Mouse (Mus musculus): ENCODE results near the gene Cops7a. TPM values are rescaled to one million over a fixed set of nuclear protein-coding genes. Genes with fewer than 3 reads are reported as not detected.
A peak's percentile ranks its signal among the peaks of the same experiment; 100 is the strongest.

Cops7a gene
- total RNA-seq, 2 experiments from 2014 or later, result 108 to 115 TPM

DNA sequence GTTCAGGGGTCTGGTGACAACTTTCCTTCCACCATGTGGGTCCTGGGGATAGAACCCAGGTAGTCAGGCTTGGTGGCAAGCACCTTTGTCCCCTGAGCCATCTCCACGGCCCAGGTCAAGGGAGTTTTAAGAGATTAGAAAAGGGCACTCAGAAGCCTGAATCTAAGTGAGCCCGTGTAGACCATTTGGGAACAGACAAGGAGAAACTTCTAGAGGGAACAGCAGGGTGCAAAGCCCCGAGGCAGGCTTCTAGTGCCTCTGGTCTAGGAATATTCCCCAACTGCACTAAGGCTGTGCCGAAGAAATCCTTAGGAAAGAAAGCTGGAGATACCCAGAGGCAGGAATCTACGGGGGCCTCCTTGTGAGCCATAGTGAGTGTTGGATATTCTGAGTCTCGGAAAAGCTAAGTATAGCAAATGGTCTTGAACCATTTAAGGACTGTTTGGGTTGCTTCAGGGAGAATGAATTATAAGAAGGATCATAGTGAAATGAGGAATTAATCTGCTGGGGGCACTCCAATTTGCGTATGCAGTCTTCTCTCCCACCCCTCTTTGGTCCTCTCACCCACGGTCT lies 30.6 kb upstream of the Cops7a start:
- intact Hi-C loops (cut with DNase I), result no loop called here
- H3K27ac ChIP-seq, result no peak overlapping the region
- no peak for TF ChIP-seq CTCF (IDR thresholded peaks at IDR 0.05)
- H3K4me3 ChIP-seq, result no peak overlapping the region
- no peak for DNase-seq

DNA sequence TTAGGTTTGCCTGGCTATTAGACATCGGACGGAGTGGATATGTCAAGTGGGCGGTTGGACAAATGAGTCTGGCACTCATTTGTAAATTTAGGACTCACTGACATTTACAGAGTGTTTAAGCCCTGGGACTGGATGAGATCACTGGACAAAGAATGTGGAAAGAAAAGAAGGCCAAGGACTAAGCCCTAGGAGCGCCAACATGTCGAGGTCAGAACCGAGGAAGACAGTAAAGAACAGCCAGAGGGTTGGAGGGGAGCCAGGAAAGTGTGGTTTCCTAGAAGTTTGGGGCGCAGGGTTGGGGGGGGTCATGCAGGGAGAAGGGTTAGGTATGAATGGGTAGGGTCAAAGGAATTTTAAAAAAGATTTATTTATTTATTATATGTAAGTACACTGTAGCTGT lies 29.9 kb upstream of the Cops7a start:
- no peak for DNase-seq
- H3K4me3 ChIP-seq, result no peak overlapping the region
- TF ChIP-seq CTCF (IDR thresholded peaks at IDR 0.05), result no peak
- H3K27ac ChIP-seq, result no peak overlapping the region
- intact Hi-C loops (cut with DNase I), result no loop called here

DNA sequence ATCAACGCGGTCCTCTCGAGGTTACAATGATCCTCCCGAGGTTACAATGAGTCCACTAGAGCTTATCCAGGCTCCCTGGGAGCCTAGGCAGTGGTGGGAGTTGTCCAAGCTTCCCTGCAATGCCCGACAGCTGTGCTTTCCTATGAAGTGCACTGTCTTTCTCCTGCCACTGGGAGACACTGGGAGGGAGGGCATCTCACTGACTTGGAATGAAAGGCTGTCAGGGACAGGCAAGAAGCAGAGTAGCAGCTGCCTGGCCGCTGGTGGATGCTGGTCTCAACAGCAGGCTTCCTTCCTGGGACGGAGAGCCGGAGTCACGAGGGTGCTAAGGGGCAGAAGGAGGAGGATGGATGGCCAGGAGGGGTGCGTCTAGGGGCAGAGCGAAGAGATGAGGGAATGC lies 28.5 kb upstream of the Cops7a start:
- DNase-seq, result no peak
- Histone ChIP-seq H3K4me3 (no peak overlapping the region), H3K27ac (no peak overlapping the region)
- TF ChIP-seq CTCF (IDR thresholded peaks at IDR 0.05), result no peak
- intact Hi-C loops (cut with DNase I), result no loop called here

DNA sequence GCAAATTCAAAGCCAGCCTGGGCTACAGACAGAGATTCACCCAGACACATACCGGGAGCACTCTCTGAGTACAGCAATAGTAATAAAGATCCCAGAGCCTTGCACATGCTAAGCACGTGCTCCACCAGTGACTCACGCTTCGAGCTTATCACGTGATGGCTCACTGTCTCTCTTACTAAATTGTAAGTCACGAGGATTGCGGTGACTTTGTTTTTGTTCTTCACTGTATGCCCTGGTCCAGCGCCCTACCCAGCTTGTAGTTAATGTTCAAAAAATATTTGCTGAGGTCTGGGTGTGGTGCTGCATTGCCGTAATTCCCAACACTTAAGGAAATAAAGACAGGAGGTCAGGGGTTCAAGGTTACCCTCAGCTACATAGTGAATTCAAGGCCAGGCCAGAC lies 28.0 kb upstream of the Cops7a start:
- Histone ChIP-seq H3K4me3 (no peak overlapping the region), H3K27ac (no peak overlapping the region)
- TF ChIP-seq CTCF (IDR thresholded peaks at IDR 0.05), result no peak
- no peak for DNase-seq
- intact Hi-C loops (cut with DNase I), result no loop called here

DNA sequence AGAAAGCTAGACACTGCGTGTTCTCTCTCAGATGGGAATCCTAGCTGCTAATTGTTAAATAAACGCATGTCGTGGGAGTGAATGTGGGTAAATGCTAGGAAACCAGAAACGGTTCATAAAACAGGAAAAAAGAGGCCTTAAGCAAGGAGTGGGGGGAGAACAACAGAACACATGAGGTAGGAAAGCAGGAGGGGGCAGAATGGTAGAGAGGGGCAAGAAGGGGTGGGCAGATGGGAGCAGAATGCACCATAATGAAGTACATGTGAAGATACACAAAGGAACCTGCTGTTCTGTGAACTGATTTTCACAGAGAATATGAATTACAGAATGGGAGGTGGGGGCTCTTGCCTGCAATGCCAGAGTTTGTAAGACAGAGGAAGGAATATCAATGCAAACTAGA lies 26.9 kb upstream of the Cops7a start:
- no peak overlapping the region for H3K27ac ChIP-seq
- no peak for TF ChIP-seq CTCF (IDR thresholded peaks at IDR 0.05)
- no peak overlapping the region for H3K4me3 ChIP-seq
- no peak for DNase-seq
- intact Hi-C loops (cut with DNase I), result no loop called here

DNA sequence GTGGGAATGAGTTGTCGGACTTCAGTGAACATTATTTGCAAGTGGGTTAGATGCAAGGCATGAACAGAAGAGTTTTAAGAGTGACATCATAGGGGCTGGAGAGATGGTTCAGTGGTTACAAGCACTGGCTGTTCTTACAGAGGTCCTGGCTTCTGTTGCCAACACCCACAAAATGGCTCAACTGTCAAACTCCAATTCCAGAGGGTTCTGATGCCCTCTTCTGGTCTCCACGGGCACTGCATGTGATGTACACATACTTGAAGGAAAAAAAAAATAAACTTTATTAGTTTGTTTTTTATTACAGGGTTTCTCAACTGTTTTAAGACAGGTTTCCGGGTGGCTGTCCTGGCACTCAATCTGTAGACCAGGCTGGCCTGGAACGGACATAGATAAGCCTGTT lies 2.4 kb upstream of the Cops7a start:
- Histone ChIP-seq H3K27ac (no peak overlapping the region), H3K4me3 (no peak overlapping the region)
- TF ChIP-seq CTCF (IDR thresholded peaks at IDR 0.05), result peak; percentile 77
- peak; percentile 64 for DNase-seq
- intact Hi-C loops (cut with DNase I), result loop anchor here (10.0 kb wide), 1 partner anchor 113 kb away; the partner anchor contains the start of gene P3h3

DNA sequence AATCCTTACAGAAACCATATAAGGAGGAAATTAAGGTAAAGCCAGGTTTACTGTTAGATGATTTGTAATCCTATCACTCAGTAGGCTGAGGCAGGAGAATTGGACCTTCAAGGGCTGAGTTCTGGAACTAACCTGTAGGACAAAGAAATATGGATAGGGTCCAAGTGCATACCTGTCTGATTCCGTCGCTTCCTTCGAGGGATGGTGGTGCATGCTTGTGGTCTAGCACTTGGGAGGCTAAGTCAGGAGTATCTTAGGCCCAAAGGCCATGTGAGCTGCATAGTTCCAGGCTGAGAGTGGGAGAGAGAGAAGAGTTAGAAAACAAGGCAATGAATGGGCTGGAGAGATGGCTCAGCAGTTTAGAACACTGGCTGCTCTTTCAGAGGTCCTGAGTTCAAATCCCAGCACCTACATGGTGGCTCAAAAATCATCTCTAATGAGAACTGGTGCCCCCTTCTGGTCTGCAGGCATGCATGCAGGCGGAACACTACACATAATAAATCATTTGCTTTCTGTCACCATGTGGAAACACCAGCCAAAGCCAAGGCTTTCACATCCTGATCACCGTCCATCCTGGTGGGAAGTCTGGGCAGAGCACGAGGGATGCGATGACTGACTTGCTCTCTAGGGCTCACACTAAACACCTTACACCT lies 1.3 kb upstream of the Cops7a start:
- no peak overlapping the region; the same call in 1 of the 2 replicates for H3K4me3 ChIP-seq
- intact Hi-C loops (cut with DNase I), result loop anchor here (10.0 kb wide), 1 partner anchor 112 kb away; the partner anchor contains the start of gene P3h3
- TF ChIP-seq CTCF (IDR thresholded peaks at IDR 0.05), result peak; percentile 52
- no peak for DNase-seq
- peak overlapping the region; percentile 94; the same call in 1 of the 2 replicates for H3K27ac ChIP-seq

DNA sequence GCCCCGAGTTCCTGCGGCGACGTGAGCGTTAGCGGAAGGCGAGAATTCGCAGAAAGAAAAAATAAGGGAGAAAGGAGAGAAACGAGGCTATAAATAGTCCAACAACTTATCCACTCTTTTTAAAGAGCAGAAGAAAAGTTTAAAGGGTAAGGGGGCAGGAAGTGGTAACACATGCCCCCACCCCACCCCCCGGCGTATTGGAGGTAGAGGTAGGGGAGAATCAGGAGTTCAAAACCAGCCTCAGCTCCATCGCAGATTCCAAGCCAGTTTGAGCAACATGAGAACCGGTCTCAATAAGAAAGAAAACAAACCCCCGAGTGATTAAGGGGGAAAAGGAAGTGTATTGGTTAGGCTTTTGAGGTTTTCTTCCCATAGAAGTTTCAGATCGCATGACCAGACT lies 409 bp upstream of the Cops7a start:
- intact Hi-C loops (cut with DNase I), result loop anchor here (1.0 to 10.0 kb wide), 6 partner anchors 35 to 136 kb away; partner anchors contain the start of genes Cdca3, Ing4, P3h3 and Usp5
- no peak for DNase-seq
- TF ChIP-seq CTCF (IDR thresholded peaks at IDR 0.05), result no peak
- Histone ChIP-seq H3K27ac (peak overlapping the region; percentile 94), H3K4me3 (peak overlapping the region; percentile 92)

DNA sequence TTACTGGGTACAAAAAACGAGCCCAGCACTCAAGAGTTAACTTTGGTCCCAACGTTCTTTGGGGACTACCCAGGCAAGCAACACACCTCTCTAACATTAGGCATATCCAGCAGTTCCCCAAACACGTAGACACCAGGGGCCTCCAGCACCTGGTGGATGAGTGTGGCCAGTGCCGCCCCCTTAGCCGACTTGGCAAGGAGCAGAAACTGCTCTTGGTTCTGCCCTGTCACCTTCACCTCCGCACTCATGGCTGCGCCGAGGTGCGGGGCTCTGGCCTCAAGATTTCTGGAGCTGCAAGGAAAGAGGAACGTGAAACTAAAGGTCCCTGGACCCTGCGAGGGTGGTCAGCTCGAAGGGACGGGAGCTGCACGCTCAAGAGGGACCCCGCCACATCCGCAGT lies 700 bp downstream of the Cops7a start:
- no peak for DNase-seq
- intact Hi-C loops (cut with DNase I), result loop anchor here (1.0 to 10.0 kb wide), 6 partner anchors 34 to 135 kb away; partner anchors contain the start of genes Cdca3, Ing4, P3h3 and Usp5
- Histone ChIP-seq H3K27ac (peak overlapping the region; percentile 94), H3K4me3 (peak overlapping the region; percentile 92)
- no peak for TF ChIP-seq CTCF (IDR thresholded peaks at IDR 0.05)

DNA sequence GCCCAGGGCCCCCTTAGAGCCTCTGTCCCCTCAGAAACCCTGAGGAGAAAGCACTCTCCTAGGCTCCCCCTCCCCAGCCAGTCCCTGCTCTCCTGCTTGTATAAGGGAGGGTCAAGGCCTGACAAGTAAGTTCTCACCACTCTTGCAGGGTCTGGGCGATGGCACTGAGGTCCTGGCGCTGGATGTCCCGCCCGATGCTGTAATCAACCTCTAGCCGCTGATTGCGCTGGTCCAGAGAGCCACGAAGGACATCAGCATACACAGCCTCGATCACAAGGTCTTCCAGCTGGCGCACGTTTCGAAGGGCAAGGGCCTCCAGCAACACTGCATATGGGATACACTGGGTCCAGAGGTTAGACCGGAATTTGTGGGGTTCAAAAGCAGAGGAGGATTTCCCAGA lies 4.3 kb downstream of the Cops7a start:
- DNase-seq, result no peak
- H3K27ac ChIP-seq, result no peak overlapping the region
- TF ChIP-seq CTCF (IDR thresholded peaks at IDR 0.05), result no peak
- intact Hi-C loops (cut with DNase I), result loop anchor here (10.0 kb wide), 1 partner anchor 106 kb away; the partner anchor contains the start of gene P3h3
- H3K4me3 ChIP-seq, result no peak overlapping the region

DNA sequence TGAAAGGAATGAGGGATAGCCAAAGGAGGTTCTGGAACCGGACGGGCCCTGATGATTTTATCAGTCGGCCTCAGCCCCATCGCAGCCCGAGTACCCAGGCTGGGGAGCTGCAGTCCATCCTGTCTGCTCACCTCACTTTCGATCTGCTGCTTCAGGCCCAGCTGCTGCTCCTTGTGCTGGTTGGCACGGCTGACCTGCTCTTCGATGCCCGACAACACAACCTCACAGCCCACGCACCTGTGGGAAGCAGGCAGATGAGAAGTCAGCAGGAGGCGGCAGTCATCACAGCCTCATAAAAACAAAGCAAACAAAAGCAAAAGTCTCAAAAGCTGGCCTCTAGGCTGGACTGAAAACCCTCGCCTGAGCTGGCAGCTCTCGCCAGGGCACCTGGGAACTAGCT lies 5.4 kb downstream of the Cops7a start:
- no peak for DNase-seq
- Histone ChIP-seq H3K27ac (no peak overlapping the region), H3K4me3 (no peak overlapping the region)
- TF ChIP-seq CTCF (IDR thresholded peaks at IDR 0.05), result no peak
- intact Hi-C loops (cut with DNase I), result loop anchor here (10.0 kb wide), 1 partner anchor 105 kb away; the partner anchor contains the start of gene P3h3

DNA sequence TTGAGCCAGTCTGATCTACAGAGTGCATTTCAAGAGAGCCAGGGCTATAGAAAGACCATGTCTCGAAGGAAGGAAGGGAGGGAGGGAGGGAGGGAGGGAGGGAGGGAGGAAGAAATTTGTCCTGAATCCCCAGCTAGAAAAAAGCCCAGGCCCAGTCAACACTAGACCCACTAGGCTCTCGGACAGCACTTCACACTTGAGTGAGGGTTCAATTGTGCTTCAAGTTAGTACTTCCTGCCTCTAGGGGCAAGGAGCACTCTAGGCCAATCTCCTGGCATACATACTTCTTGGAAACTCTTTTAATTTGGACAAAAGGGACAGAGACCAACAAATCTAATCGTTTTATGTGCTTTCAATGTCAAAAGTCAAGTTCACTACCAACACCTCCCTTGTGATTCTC lies 7.2 kb downstream of the Cops7a start:
- intact Hi-C loops (cut with DNase I), result no loop called here
- DNase-seq, result no peak
- Histone ChIP-seq H3K27ac (no peak overlapping the region), H3K4me3 (no peak overlapping the region)
- no peak for TF ChIP-seq CTCF (IDR thresholded peaks at IDR 0.05)

DNA sequence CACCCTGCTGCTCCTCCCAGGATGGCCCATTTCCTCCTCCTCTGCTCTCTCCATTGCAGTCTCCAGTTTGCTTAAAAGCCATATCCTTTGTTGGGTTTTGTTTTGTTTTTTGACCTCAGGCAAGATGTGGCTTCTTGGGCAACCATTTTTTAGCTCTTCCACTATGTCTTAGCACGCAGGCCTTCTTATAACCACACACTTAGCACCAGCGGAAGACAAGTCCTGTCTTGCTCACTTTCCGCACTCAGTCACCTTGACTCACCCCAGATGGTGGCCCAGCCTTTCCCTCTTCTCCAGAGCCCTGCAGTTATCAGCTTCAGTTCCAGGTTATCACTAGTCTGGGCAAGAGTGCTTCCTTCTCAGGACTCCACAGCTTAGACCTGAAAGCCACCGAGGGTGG lies 10.1 kb downstream of the Cops7a start:
- H3K4me3 ChIP-seq, result no peak overlapping the region
- no peak overlapping the region for H3K27ac ChIP-seq
- no peak for TF ChIP-seq CTCF (IDR thresholded peaks at IDR 0.05)
- intact Hi-C loops (cut with DNase I), result no loop called here
- DNase-seq, result no peak
